Mouse (Mus musculus): ENCODE results near the gene Cox5a.

DNA sequence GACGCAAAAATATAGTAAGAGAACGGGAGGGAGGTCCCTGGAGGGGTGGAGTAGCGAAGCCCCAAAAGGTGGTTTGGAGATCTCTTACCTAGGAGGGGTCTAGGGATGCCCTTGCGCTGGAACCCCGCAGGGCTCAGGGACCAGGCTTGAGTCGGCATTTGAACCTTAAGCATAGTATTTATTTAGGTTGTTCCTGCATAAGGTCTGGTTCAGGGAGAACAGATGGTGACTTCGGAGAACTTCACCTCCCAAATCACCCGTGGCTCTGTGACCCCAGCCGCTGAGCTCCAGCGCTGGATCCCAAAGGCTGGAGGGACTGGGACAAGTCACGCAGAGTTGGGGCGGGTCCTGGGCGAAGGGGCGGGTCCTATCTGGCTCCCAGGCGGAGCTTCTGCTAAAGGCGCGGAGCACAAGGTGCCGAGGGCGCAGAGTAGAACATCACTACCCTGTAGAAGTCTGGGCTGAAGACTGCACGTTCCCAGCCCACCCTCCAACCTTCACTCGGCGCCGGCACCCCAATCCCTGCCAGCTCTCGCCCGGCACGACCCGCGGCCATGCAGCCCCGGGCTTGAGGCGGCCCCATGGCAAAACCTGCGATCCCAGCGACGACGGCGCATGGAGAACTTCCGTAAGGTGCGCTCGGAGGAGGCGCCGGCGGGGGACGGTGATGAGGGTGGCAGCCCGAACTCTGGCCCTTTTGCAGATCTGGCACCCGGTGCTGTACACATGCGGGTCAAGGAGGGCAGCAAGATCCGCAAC is 17.3 kb upstream of the Cox5a start, which contains the start of gene Rpp25:
- no peak for TF ChIP-seq EP300 (IDR thresholded peaks at IDR 0.05; ENCODE audit: low read depth)
- TF ChIP-seq CTCF (IDR thresholded peaks at IDR 0.05; ENCODE audit: low read depth) = no peak
